Mouse (Mus musculus) gastrocnemius, postnatal 10 days (tissue): ENCODE measurements around the gene Kri1. TPM values are rescaled to one million over a fixed set of nuclear protein-coding genes. Genes with fewer than 3 reads are reported as not detected.
A peak's percentile ranks its signal among the peaks of the same experiment; 100 is the strongest.
"Not testable (repeated sequence)": the region's sequence is repeated elsewhere in the genome, so short reads cannot be mapped to it uniquely, and the experiment has no call there.

Source experiments
- DNase-seq: peaks from one replicate; pipeline ENCODE4 v3.0.0; 2021; ENCODE audit warnings: mixed read lengths
- long read RNA-seq, 2 experiments: library from polyadenylated mRNA; stranded (forward); transcript quantifications; one replicate each; pipeline ENCODE4 v2.0.0; 2021
- total RNA-seq, 2 experiments: library from RNA; stranded (reverse); gene quantifications; 2 replicates each; pipeline ENCODE4 v1.2.3; 2021

Gene Kri1
- total RNA-seq: 10 to 100 TPM; 10.8 to 14.5 TPM
- long read RNA-seq, experiment 1, transcript Kri1-201 (19 exons, 2,598 nt): major isoform, 5 of 6 reads
- long read RNA-seq, experiment 1, partial matches to known transcripts: 1 of 6 reads
- long read RNA-seq, experiment 1, other reads (novel, unspliced or antisense): 0 of 6 reads
- long read RNA-seq, experiment 2, partial matches to known transcripts: 2 of 7 reads
- long read RNA-seq, experiment 2, other reads (novel, unspliced or antisense): 2 of 7 reads

- DNase-seq: peak; percentile 97
Observed at GRCm38 (mm10) chr9:21287571-21288402, at the start of gene Kri1. Gene Kri1 (minus strand): TSS chr9:21287969.

- no peak for DNase-seq
Observed at GRCm38 (mm10) chr9:21336491-21336890, 48.7 kb upstream of the Kri1 start.

GRCm38 (mm10) chr9:21335391-21335790 is 47.6 kb upstream of the Kri1 start:
- no peak for DNase-seq

- DNase-seq: no peak
Observed at GRCm38 (mm10) chr9:21334747-21335146, 47.0 kb upstream of the Kri1 start.

GRCm38 (mm10) chr9:21333523-21333922 is 45.8 kb upstream of the Kri1 start:
- DNase-seq: no peak

- no peak for DNase-seq
Observed at GRCm38 (mm10) chr9:21332161-21333061, 44.6 kb upstream of the Kri1 start.

- no peak for DNase-seq
Observed at GRCm38 (mm10) chr9:21331365-21332140, 43.8 kb upstream of the Kri1 start.

GRCm38 (mm10) chr9:21329699-21330289 is 42.0 kb upstream of the Kri1 start:
- no peak for DNase-seq

GRCm38 (mm10) chr9:21329041-21329440 is 41.3 kb upstream of the Kri1 start:
- peak; percentile 50 for DNase-seq

GRCm38 (mm10) chr9:21328041-21328440 is 40.3 kb upstream of the Kri1 start:
- no peak for DNase-seq

- no peak for DNase-seq
Observed at GRCm38 (mm10) chr9:21327569-21327968, 39.8 kb upstream of the Kri1 start.

- no peak for DNase-seq
Observed at GRCm38 (mm10) chr9:21324269-21324668, 36.5 kb upstream of the Kri1 start.

- DNase-seq: not testable (repeated sequence)
Observed at GRCm38 (mm10) chr9:21322917-21323297, 35.1 kb upstream of the Kri1 start.

GRCm38 (mm10) chr9:21322211-21322916 is 34.6 kb upstream of the Kri1 start:
- DNase-seq: no peak

- DNase-seq: no peak
Observed at GRCm38 (mm10) chr9:21321513-21321835, 33.7 kb upstream of the Kri1 start.

- peak; percentile 85 for DNase-seq
Observed at GRCm38 (mm10) chr9:21320619-21321512, 33.1 kb upstream of the Kri1 start, which contains the start of gene Slc44a2. Gene Slc44a2 (plus strand): TSS chr9:21320698.

- DNase-seq: no peak
Observed at GRCm38 (mm10) chr9:21320280-21320618, 32.5 kb upstream of the Kri1 start.

GRCm38 (mm10) chr9:21319503-21319902 is 31.7 kb upstream of the Kri1 start:
- DNase-seq: no peak

- DNase-seq: no peak
Observed at GRCm38 (mm10) chr9:21318792-21319191, 31.0 kb upstream of the Kri1 start.

GRCm38 (mm10) chr9:21316696-21317095 is 28.9 kb upstream of the Kri1 start:
- DNase-seq: no peak
